Mouse (Mus musculus): ENCODE results near the gene Akap10. TPM values are rescaled to one million over a fixed set of nuclear protein-coding genes. Genes with fewer than 3 reads are reported as not detected.
"Not testable (repeated sequence)": the region's sequence is repeated elsewhere in the genome, so short reads cannot be mapped to it uniquely, and the experiment has no call there.

Akap10 gene
- polyA plus RNA-seq, 1 experiment from 2014 or later, result 7.7 TPM

DNA sequence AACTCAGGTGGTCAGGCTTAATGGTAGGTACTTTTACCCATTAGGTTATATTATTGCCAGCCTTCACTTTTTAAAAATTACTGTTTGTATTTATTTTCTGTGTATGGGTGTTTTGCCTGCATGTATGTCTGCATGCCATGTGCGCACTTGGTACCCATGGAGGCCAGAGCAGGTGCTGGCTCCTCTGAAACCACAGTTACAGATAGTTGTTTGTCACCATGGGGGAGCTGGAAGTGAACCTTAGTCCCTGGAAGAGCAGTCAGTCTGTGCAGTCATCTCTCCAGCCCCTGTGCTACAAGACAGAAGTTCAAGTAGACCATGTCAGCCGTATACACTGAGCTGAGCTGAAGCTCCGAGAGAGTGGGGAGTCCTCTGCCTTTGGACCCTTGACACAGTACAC is 33.1 kb upstream of the Akap10 start:
- Histone ChIP-seq H3K36me3 (ENCODE audit: control insufficient read depth, insufficient read depth) (no peaks in the 10 kb centered on the region), H3K9ac (ENCODE audit: low read depth, low read length) (no peak overlapping the region), H3K27me3 (ENCODE audit: control insufficient read depth, insufficient read depth, low read depth, low read length) (no peaks in the 10 kb centered on the region), H3K4me3 (ENCODE audit: low read depth, low read length) (no peak overlapping the region), H3K4me2 (ENCODE audit: low read depth, low read length) (no peak overlapping the region), H3K27ac (ENCODE audit: low read length) (0 out of 2 replicates have a peak overlapping the region, but pooled peaks have one; percentile 73), H3K9me3 (replicated peaks; ENCODE audit: control insufficient read depth, low read length) (no peaks in the 10 kb centered on the region), H3K4me1 (ENCODE audit: control insufficient read depth, low read depth, low read length) (peaks cover 49% of the 10 kb centered on the region)
- no peak for ATAC-seq (ENCODE audit: low read depth)
- WGBS (ENCODE audit: insufficient replicate concordance), result 89% methylated on average over 3 of the region's 3 CpGs

DNA sequence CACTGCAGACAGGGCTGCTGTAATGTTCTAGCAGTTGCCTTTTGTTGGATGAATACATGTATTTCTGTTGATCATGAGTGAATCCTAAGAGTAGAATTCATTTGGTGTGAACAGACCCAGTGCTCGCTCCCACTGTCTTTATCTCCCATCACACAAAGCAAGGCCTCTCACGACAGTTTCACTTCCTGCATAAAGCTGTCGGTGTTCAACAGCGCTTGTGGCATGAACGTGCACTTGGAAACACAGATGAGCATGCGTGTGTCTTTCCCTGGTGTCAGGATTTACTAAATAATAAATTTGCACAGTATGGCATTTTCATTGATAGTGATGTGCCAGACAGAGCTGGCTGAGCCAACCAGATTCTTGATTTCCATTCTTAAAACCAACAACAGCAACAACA is 32.6 kb upstream of the Akap10 start:
- H3K9ac ChIP-seq (ENCODE audit: low read depth, low read length), result 0 out of 2 replicates have a peak overlapping the region, but pooled peaks have one; percentile 22
- H3K4me1 ChIP-seq (ENCODE audit: control insufficient read depth, low read depth, low read length), result peaks cover 45% of the 10 kb centered on the region
- H3K27me3 ChIP-seq (ENCODE audit: control insufficient read depth, insufficient read depth, low read depth, low read length), result peaks cover 3% of the 10 kb centered on the region; the same call in 1 of the 2 replicates
- no peak overlapping the region for H3K4me3 ChIP-seq (ENCODE audit: low read depth, low read length)
- 24% methylated on average over 6 of the region's 6 CpGs for WGBS (ENCODE audit: insufficient replicate concordance)
- H3K4me2 ChIP-seq (ENCODE audit: low read depth, low read length), result peak overlapping the region; percentile 26; the same call in 1 of the 2 replicates
- H3K9me3 ChIP-seq (replicated peaks; ENCODE audit: control insufficient read depth, low read length), result no peaks in the 10 kb centered on the region
- no peak for ATAC-seq (ENCODE audit: low read depth)
- peak overlapping the region; percentile 73 for H3K27ac ChIP-seq (ENCODE audit: low read length)
- H3K36me3 ChIP-seq (ENCODE audit: control insufficient read depth, insufficient read depth), result no peaks in the 10 kb centered on the region

DNA sequence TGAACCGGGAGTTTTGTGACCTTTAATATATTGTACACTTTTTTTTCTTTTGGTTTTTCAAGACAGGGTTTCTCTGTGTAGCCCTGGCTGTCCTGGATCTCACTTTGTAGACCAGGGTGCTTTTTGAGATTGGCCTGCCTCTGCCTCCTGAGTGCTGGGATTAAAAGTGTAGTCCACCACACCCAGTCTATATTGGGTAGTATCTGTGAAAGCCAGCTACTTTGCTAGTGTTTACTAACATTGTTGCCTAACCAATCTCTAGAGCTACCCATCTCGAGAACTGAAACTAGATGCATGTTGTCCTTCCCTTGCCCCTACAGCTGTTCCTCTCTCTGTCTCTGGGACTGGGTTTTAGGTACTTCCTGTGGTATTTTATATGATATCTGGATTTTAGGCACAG is 30.0 kb upstream of the Akap10 start:
- Histone ChIP-seq H3K27ac (ENCODE audit: low read length) (peak overlapping the region; percentile 78), H3K4me2 (ENCODE audit: low read depth, low read length) (peak overlapping the region; percentile 64; the same call in 1 of the 2 replicates), H3K4me1 (ENCODE audit: control insufficient read depth, low read depth, low read length) (peaks cover 34% of the 10 kb centered on the region), H3K9ac (ENCODE audit: low read depth, low read length) (no peak overlapping the region), H3K4me3 (ENCODE audit: low read depth, low read length) (0 out of 2 replicates have a peak overlapping the region, but pooled peaks have one; percentile 1), H3K36me3 (ENCODE audit: control insufficient read depth, insufficient read depth) (no peaks in the 10 kb centered on the region), H3K9me3 (replicated peaks; ENCODE audit: control insufficient read depth, low read length) (no peaks in the 10 kb centered on the region), H3K27me3 (ENCODE audit: control insufficient read depth, insufficient read depth, low read depth, low read length) (peaks cover 9% of the 10 kb centered on the region)
- 60% methylated on average over 2 of the region's 2 CpGs for WGBS (ENCODE audit: insufficient replicate concordance)
- ATAC-seq (ENCODE audit: low read depth), result peak; percentile 55

DNA sequence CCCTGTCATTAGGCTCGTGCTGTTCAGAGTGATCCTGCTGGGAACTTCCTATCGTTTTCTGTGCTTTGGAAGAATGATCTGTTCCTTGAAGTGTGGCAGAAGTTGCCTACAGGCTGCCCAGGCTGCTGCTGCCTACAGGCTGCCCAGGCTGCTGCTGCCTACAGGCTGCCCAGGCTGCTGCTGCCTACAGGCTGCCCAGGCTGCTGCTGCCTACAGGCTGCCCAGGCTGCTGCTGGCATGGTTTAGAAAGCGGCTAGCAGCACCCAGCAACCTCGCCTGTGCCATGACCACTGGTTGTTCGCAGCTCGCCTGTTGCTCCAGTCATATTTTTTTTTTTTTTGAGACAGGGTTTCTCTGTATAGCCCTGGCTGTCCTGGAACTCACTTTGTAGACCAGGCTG is 28.7 kb upstream of the Akap10 start:
- Histone ChIP-seq H3K9ac (ENCODE audit: low read depth, low read length) (peak overlapping the region; percentile 91), H3K4me1 (ENCODE audit: control insufficient read depth, low read depth, low read length) (peaks cover 31% of the 10 kb centered on the region), H3K4me2 (ENCODE audit: low read depth, low read length) (peak overlapping the region; percentile 80), H3K27ac (ENCODE audit: low read length) (peak overlapping the region; percentile 100), H3K4me3 (ENCODE audit: low read depth, low read length) (peak overlapping the region; percentile 75)
- not testable (repeated sequence) for H3K27me3 ChIP-seq (ENCODE audit: control insufficient read depth, insufficient read depth, low read depth, low read length); H3K9me3 ChIP-seq (replicated peaks; ENCODE audit: control insufficient read depth, low read length); ATAC-seq (ENCODE audit: low read depth); H3K36me3 ChIP-seq (ENCODE audit: control insufficient read depth, insufficient read depth)
- 48% methylated on average over 6 of the region's 6 CpGs for WGBS (ENCODE audit: insufficient replicate concordance)

DNA sequence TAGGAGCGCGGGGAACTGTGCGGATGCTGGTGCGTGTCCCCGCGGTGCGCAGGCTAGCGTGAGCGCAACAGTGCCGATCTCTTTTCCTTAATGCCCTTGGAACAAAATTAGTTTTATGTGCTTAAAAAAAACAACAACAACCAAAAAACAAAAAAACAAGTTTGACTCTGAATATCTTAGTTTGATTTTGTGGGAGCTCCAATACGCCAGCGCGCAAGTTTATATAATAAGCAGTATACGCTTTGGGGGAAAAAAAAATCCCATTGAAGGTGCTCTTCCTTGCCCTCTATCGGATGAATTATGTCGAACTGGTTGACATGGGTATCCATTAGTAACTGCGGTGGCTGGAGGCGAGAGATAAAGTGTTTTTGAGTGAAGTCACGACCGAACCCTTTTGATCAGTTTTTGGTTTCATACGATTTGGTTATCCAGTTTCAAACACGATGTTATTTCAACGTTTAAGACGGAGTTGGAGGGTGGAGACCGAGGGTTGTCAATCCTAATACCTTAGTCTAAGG is 27.3 kb upstream of the Akap10 start:
- H3K27ac ChIP-seq (ENCODE audit: low read length), result peak overlapping the region; percentile 100
- no peaks in the 10 kb centered on the region for H3K36me3 ChIP-seq (ENCODE audit: control insufficient read depth, insufficient read depth)
- H3K9ac ChIP-seq (ENCODE audit: low read depth, low read length), result peak overlapping the region; percentile 100
- H3K4me1 ChIP-seq (ENCODE audit: control insufficient read depth, low read depth, low read length), result peaks cover 18% of the 10 kb centered on the region
- peak; percentile 82 for ATAC-seq (ENCODE audit: low read depth)
- peaks cover 9% of the 10 kb centered on the region for H3K27me3 ChIP-seq (ENCODE audit: control insufficient read depth, insufficient read depth, low read depth, low read length)
- peak overlapping the region; percentile 75 for H3K4me3 ChIP-seq (ENCODE audit: low read depth, low read length)
- H3K4me2 ChIP-seq (ENCODE audit: low read depth, low read length), result peak overlapping the region; percentile 80
- no peaks in the 10 kb centered on the region for H3K9me3 ChIP-seq (replicated peaks; ENCODE audit: control insufficient read depth, low read length)
- WGBS (ENCODE audit: insufficient replicate concordance), result 1% methylated on average over 25 of the region's 25 CpGs

DNA sequence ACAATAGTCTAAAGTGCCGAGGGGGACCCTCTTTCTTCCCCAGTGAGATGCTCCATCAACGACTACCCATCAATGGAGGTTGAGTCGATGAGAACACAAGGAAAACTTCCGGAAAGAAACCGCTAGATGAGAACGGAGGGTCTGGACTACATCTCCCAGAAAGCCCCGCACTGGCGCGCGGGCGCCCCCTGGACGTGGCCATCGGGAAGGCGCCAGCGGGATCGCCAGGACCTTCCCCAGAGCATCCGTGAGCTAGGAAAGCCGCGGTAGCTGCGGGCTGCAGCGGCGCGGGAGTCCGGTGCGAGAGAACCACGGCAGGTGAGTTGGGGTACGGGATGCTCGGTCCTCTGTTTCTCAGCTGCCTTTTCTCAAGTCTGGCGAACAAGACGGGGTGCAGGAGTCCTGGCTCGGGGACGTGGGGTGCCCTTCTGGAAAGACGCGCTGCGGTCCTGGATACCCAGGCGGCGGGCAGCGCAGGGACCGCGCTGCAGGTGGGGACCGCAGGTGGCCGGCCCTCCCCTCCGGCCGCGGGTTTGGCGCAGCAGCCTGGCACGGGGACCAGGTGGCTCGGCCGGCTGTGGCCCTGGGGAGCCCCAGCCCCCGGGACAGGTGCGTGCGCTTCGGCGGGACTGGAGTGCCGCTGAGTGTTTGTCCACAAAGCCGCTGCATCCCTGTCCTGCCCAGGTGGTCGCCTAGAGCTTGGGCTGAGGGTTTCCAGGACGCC is 26.7 kb upstream of the Akap10 start, which contains the start of gene Specc1:
TSS of gene Specc1 (plus strand) at position 192 of the 724 bp plus-strand sequence.
- Histone ChIP-seq H3K9ac (ENCODE audit: low read depth, low read length) (peak within 1 kb of the TSS; percentile 100), H3K9me3 (replicated peaks; ENCODE audit: control insufficient read depth, low read length) (no peaks in the 10 kb centered on the region), H3K36me3 (ENCODE audit: control insufficient read depth, insufficient read depth) (no peaks in the 10 kb centered on the region), H3K27me3 (ENCODE audit: control insufficient read depth, insufficient read depth, low read depth, low read length) (peaks cover 9% of the 10 kb centered on the region), H3K4me3 (ENCODE audit: low read depth, low read length) (peak within 1 kb of the TSS; percentile 75), H3K4me1 (ENCODE audit: control insufficient read depth, low read depth, low read length) (peaks cover 12% of the 10 kb centered on the region), H3K4me2 (ENCODE audit: low read depth, low read length) (peak within 1 kb of the TSS; percentile 80), H3K27ac (ENCODE audit: low read length) (peak within 1 kb of the TSS; percentile 100)
- peak; percentile 74 for ATAC-seq (ENCODE audit: low read depth)
- under 1% methylated on average over 58 of the region's 58 CpGs for WGBS (ENCODE audit: insufficient replicate concordance)

DNA sequence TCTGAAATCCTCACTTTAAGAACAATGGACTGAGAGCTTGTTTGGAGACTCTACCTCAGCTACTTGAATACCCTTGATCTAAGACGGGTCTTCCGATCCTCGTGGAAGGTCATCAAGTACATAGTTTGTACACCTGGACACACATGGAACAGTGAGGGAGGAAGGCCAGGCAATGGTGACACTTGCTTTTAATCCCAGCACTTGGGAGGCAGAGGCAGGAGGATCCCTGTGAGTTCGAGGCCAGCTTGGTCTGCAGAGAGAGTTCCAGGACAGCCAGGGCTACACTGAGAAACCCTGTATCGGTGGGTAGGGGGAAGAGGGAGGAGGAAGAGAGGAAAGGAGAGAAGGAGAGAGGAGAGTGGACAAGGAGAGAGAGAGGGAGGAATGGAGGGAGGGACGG is 25.9 kb upstream of the Akap10 start:
- peaks cover 7% of the 10 kb centered on the region for H3K4me1 ChIP-seq (ENCODE audit: control insufficient read depth, low read depth, low read length)

DNA sequence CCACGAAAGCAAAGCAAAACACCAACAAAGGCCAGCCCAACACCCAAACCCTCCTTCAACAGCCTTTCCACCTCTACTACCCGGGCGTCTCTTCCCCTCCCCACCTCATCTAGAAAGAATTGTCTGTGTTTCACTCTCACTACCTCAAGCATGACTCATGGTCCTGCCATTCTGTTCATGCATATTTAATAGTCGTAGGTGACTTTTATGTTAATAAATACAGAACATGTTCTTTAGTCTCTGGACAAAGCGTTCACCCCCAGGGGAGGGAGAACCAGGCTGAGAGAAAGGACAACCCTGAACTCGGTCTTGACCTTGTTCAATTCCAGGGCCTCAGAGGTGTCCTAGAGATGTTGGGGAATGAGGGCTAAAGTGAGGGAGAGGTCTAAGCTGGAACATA is 25.1 kb upstream of the Akap10 start:
- Histone ChIP-seq H3K4me3 (ENCODE audit: low read depth, low read length) (no peak overlapping the region), H3K27me3 (ENCODE audit: control insufficient read depth, insufficient read depth, low read depth, low read length) (peaks cover 9% of the 10 kb centered on the region), H3K9ac (ENCODE audit: low read depth, low read length) (no peak overlapping the region), H3K27ac (ENCODE audit: low read length) (no peak overlapping the region), H3K4me2 (ENCODE audit: low read depth, low read length) (no peak overlapping the region), H3K9me3 (replicated peaks; ENCODE audit: control insufficient read depth, low read length) (no peaks in the 10 kb centered on the region), H3K4me1 (ENCODE audit: control insufficient read depth, low read depth, low read length) (peaks cover 7% of the 10 kb centered on the region; the same call in 1 of the 2 replicates), H3K36me3 (ENCODE audit: control insufficient read depth, insufficient read depth) (no peaks in the 10 kb centered on the region)
- ATAC-seq (ENCODE audit: low read depth), result no peak
- WGBS (ENCODE audit: insufficient replicate concordance), result 59% methylated on average over 6 of the region's 6 CpGs

More for the DNA sequence above, 25.9 kb upstream of the Akap10 start:
- Histone ChIP-seq H3K9me3 (replicated peaks; ENCODE audit: control insufficient read depth, low read length) (no peaks in the 10 kb centered on the region), H3K27ac (ENCODE audit: low read length) (no peak overlapping the region), H3K27me3 (ENCODE audit: control insufficient read depth, insufficient read depth, low read depth, low read length) (peaks cover 9% of the 10 kb centered on the region), H3K36me3 (ENCODE audit: control insufficient read depth, insufficient read depth) (no peaks in the 10 kb centered on the region), H3K9ac (ENCODE audit: low read depth, low read length) (no peak overlapping the region), H3K4me3 (ENCODE audit: low read depth, low read length) (peak overlapping the region; percentile 75), H3K4me2 (ENCODE audit: low read depth, low read length) (peak overlapping the region; percentile 80)
- no peak for ATAC-seq (ENCODE audit: low read depth)
- WGBS (ENCODE audit: insufficient replicate concordance), result 74% methylated on average over 6 of the region's 6 CpGs

DNA sequence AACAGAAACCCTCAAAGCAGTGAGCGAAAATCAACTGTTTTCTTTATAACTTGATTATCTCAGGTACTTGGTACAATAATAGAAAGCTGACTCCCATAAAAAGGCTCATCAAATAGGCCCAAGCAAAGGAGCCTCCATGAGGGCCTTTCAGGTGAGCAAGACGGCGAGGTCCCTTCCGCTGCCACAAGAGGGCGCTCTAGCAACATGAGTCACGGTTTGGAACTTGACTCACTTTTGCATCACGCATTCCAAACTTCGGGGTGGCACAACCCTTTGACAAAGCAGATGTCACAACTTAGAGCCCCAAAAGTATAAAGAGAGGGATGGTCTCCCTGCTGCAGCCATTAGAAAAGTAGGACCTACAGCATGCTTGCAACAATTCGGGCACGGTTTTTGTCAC is 20.6 kb upstream of the Akap10 start:
- Histone ChIP-seq H3K4me3 (ENCODE audit: low read depth, low read length) (no peak overlapping the region), H3K36me3 (ENCODE audit: control insufficient read depth, insufficient read depth) (no peaks in the 10 kb centered on the region), H3K27me3 (ENCODE audit: control insufficient read depth, insufficient read depth, low read depth, low read length) (no peaks in the 10 kb centered on the region), H3K4me1 (ENCODE audit: control insufficient read depth, low read depth, low read length) (peaks cover 2% of the 10 kb centered on the region; the same call in 1 of the 2 replicates), H3K27ac (ENCODE audit: low read length) (no peak overlapping the region), H3K9ac (ENCODE audit: low read depth, low read length) (no peak overlapping the region), H3K4me2 (ENCODE audit: low read depth, low read length) (no peak overlapping the region; the same call in 1 of the 2 replicates), H3K9me3 (replicated peaks; ENCODE audit: control insufficient read depth, low read length) (no peaks in the 10 kb centered on the region)
- ATAC-seq (ENCODE audit: low read depth), result 0 out of 2 replicates have a peak, but pooled peaks have one; percentile 35
- 19% methylated on average over 10 of the region's 10 CpGs for WGBS (ENCODE audit: insufficient replicate concordance)
